Mouse (Mus musculus) CH12.LX (cell line): Measurements from ENCODE around the gene Ggnbp2. TPM values are rescaled to one million over a fixed set of nuclear protein-coding genes. Genes with fewer than 3 reads are reported as not detected.

Source experiments
- DNase-seq: peaks from one replicate; pipeline ENCODE4 v3.0.0-alpha.2; 2013; ENCODE audit errors: extremely low read depth
- H3K27ac ChIP-seq: 2 replicates; pipeline ENCODE4 v1.5.1; 2012; ENCODE audit warnings: low read depth, mild to moderate bottlenecking, control low read depth, moderate library complexity; ENCODE audit not compliant: insufficient read depth
- H3K27me3 ChIP-seq: replicated peaks from 2 replicates; pipeline ENCODE3; 2012; ENCODE audit warnings: inconsistent platforms
- H3K36me3 ChIP-seq, 2 experiments: replicated peaks in 1 of 2; 2 replicates each; pipeline versions ENCODE3 to v1.6.1; 2012; ENCODE audit warnings: inconsistent platforms in 1 of 2, low read length in 1 of 2, mild to moderate bottlenecking in 1 of 2, mixed read lengths in 1 of 2, moderate library complexity in 1 of 2; ENCODE audit not compliant: control insufficient read depth in 1 of 2, insufficient read depth in 1 of 2
- H3K4me1 ChIP-seq, 2 experiments: 2 replicates each; pipeline ENCODE4 v1.6.1; 2012; ENCODE audit warnings: inconsistent platforms in 1 of 2, moderate library complexity in 1 of 2; ENCODE audit not compliant: insufficient read depth in 2 of 2, control insufficient read depth in 1 of 2
- H3K4me2 ChIP-seq: 2 replicates; pipeline ENCODE4 v1.6.1; 2012; ENCODE audit warnings: low read depth, mild to moderate bottlenecking, control low read depth; ENCODE audit not compliant: poor library complexity, insufficient read depth, severe bottlenecking
- H3K4me3 ChIP-seq, 3 experiments: fragments of 150-350 bp in 1 of 3; sonication (generic) in 1 of 3; replicated peaks in 1 of 3; 2 replicates each; pipeline versions ENCODE3 to v1.5.1; 2011 to 2012; ENCODE audit warnings: low read depth in 2 of 3, low read length in 2 of 3, mild to moderate bottlenecking in 2 of 3, moderate library complexity in 2 of 3, control low read depth in 1 of 3, improper control_type of control experiment in 1 of 3, inconsistent platforms in 1 of 3, mixed read lengths in 1 of 3; ENCODE audit not compliant: poor library complexity in 1 of 3
- H3K79me2 ChIP-seq: replicated peaks from 2 replicates; pipeline ENCODE4 v1.6.1; 2012; ENCODE audit warnings: mild to moderate bottlenecking, moderate library complexity; ENCODE audit not compliant: control insufficient read depth, poor library complexity, insufficient read depth, severe bottlenecking; ENCODE audit errors: extremely low read depth
- H3K9ac ChIP-seq: 2 replicates; pipeline ENCODE4 v1.6.1; 2012; ENCODE audit warnings: low read depth, mild to moderate bottlenecking, control low read depth, moderate library complexity; ENCODE audit not compliant: insufficient read depth
- H3K9me3 ChIP-seq: replicated peaks from 2 replicates; pipeline ENCODE3; 2012; ENCODE audit warnings: low read length, inconsistent platforms, mixed read lengths
- BHLHE40 ChIP-seq: IDR thresholded peaks from 2 replicates; pipeline ENCODE4 v1.6.1; 2011; ENCODE audit warnings: mild to moderate bottlenecking, low read depth, low read length, improper control_type of control experiment
- CHD2 ChIP-seq: IDR thresholded peaks from 2 replicates; pipeline ENCODE4 v1.6.1; 2011; ENCODE audit warnings: low read length, improper control_type of control experiment
- CTCF ChIP-seq, 2 experiments: IDR thresholded peaks in 1 of 2; conservative IDR thresholded peaks in 1 of 2; 2 replicates each; pipeline ENCODE4 v1.5.1; 2011 to 2012; ENCODE audit warnings: low read depth in 2 of 2, low read length in 2 of 2, improper control_type of control experiment in 1 of 2, inconsistent platforms in 1 of 2, mild to moderate bottlenecking in 1 of 2, moderate library complexity in 1 of 2
- E2F4 ChIP-seq: IDR thresholded peaks from 2 replicates; pipeline ENCODE4 v1.6.1; 2011; ENCODE audit warnings: low read depth, low read length, improper control_type of control experiment; ENCODE audit not compliant: insufficient replicate concordance
- ELF1 ChIP-seq: IDR thresholded peaks from 2 replicates; pipeline ENCODE4 v1.6.1; 2014; ENCODE audit warnings: low read depth, mild to moderate bottlenecking, inconsistent platforms, low read length, improper control_type of control experiment
- ETS1 ChIP-seq: conservative IDR thresholded peaks from 2 replicates; pipeline ENCODE4 v1.6.1; 2012; ENCODE audit warnings: low read depth, mild to moderate bottlenecking, inconsistent platforms, low read length, improper control_type of control experiment, moderate library complexity
- GABPA ChIP-seq: IDR thresholded peaks from 2 replicates; pipeline ENCODE4 v1.6.1; 2012; ENCODE audit warnings: low read depth, low read length, improper control_type of control experiment, inconsistent platforms; ENCODE audit not compliant: insufficient replicate concordance
- HCFC1 ChIP-seq: IDR thresholded peaks from 2 replicates; pipeline ENCODE4 v1.6.1; 2012; ENCODE audit warnings: low read depth, mild to moderate bottlenecking, inconsistent platforms, low read length, improper control_type of control experiment
- IRF4 ChIP-seq: IDR thresholded peaks from 2 replicates; pipeline ENCODE4 v1.6.1; 2014; ENCODE audit warnings: low read depth, mild to moderate bottlenecking, inconsistent platforms, low read length, improper control_type of control experiment
- JUN ChIP-seq: IDR thresholded peaks from 2 replicates; pipeline ENCODE4 v1.6.1; 2011; ENCODE audit warnings: low read depth, mild to moderate bottlenecking, low read length, improper control_type of control experiment, moderate library complexity; ENCODE audit not compliant: insufficient read depth
- KAT2A ChIP-seq: IDR thresholded peaks from 2 replicates; pipeline ENCODE4 v1.6.1; 2012; ENCODE audit warnings: low read length, improper control_type of control experiment, inconsistent platforms; ENCODE audit not compliant: insufficient replicate concordance
- MAFK ChIP-seq: IDR thresholded peaks from 2 replicates; pipeline ENCODE4 v1.6.1; 2011; ENCODE audit warnings: low read length, improper control_type of control experiment; ENCODE audit not compliant: insufficient replicate concordance
- MAX ChIP-seq: IDR thresholded peaks from 2 replicates; pipeline ENCODE4 v1.6.1; 2011; ENCODE audit warnings: low read length, improper control_type of control experiment
- MAZ ChIP-seq: IDR thresholded peaks from 2 replicates; pipeline ENCODE4 v1.6.1; 2012; ENCODE audit warnings: low read depth, mild to moderate bottlenecking, inconsistent platforms, low read length, improper control_type of control experiment, moderate library complexity
- MXI1 ChIP-seq: IDR thresholded peaks from 2 replicates; pipeline ENCODE4 v1.6.1; 2011; ENCODE audit warnings: mild to moderate bottlenecking, low read depth, low read length, improper control_type of control experiment
- MYC ChIP-seq: IDR thresholded peaks from 2 replicates; pipeline ENCODE4 v1.6.1; 2011; ENCODE audit warnings: low read depth, mild to moderate bottlenecking, improper control_type of control experiment, low read length
- NRF1 ChIP-seq: IDR thresholded peaks from 2 replicates; pipeline ENCODE4 v1.6.1; 2014; ENCODE audit warnings: low read depth, mild to moderate bottlenecking, inconsistent platforms, low read length, improper control_type of control experiment, moderate library complexity
- POLR2A ChIP-seq: IDR thresholded peaks from 2 replicates; pipeline ENCODE4 v1.6.1; 2011; ENCODE audit warnings: low read depth, mild to moderate bottlenecking, improper control_type of control experiment, low read length
- RAD21 ChIP-seq: IDR thresholded peaks from 2 replicates; pipeline ENCODE4 v1.6.1; 2011; ENCODE audit warnings: low read depth, mild to moderate bottlenecking, low read length, improper control_type of control experiment, moderate library complexity
- TBP ChIP-seq: conservative IDR thresholded peaks from 2 replicates; pipeline ENCODE4 v1.6.1; 2011; ENCODE audit warnings: low read depth, low read length, improper control_type of control experiment
- ZC3H11A ChIP-seq: IDR thresholded peaks from 2 replicates; pipeline ENCODE4 v1.6.1; 2012; ENCODE audit warnings: low read depth, mild to moderate bottlenecking, inconsistent platforms, low read length, improper control_type of control experiment
- ZKSCAN1 ChIP-seq: IDR thresholded peaks from 2 replicates; pipeline ENCODE4 v1.6.1; 2012; ENCODE audit warnings: low read depth, inconsistent platforms, low read length, improper control_type of control experiment, borderline replicate concordance
- ZMIZ1 ChIP-seq: IDR thresholded peaks from 2 replicates; pipeline ENCODE4 v1.6.1; 2012; ENCODE audit warnings: low read depth, mild to moderate bottlenecking, inconsistent platforms, low read length, improper control_type of control experiment
- ZNF384 ChIP-seq: IDR thresholded peaks from 2 replicates; pipeline ENCODE4 v1.6.1; 2012; ENCODE audit warnings: low read depth, low read length, improper control_type of control experiment, inconsistent platforms
- dilution Hi-C: fragments of 300-500 bp; cut with MboI; formaldehyde crosslinking; loops from 2 replicates; pipeline ENCODE4 v1.14.3; 2020; ENCODE audit warnings: low sequenced_read_pairs; ENCODE audit not compliant: extremely low pct_unique_long_range_greater_than_20kb, extremely low pct_ligation_motif_present
- in situ Hi-C: fragments of 300-500 bp; cut with MboI; formaldehyde crosslinking; loops from 3 replicates; pipeline ENCODE4 v1.14.3; 2019; ENCODE audit warnings: low sequenced_read_pairs, low pct_ligation_motif_present, low pct_unique_long_range_greater_than_20kb, mixed read lengths
- polyA plus RNA-seq: library from polyadenylated mRNA; unstranded; fragments of >175 nt; gene quantifications from 2 replicates; pipeline ENCODE4 v1.2.1, GENCODE M21; 2012; ENCODE audit warnings: low read depth; ENCODE audit not compliant: insufficient read length
- total RNA-seq, 2 experiments: library from RNA; depleted of rRNA; stranded (reverse); fragments of 300-350 nt in 1 of 2; fragments of >200 nt in 1 of 2; gene quantifications; 2 replicates each; pipeline ENCODE4 v1.2.3; 2012 to 2014

Ggnbp2 gene
- total and polyA plus RNA-seq, 3 experiments: 70.9 to 125 (median 86.5) TPM

DNA sequence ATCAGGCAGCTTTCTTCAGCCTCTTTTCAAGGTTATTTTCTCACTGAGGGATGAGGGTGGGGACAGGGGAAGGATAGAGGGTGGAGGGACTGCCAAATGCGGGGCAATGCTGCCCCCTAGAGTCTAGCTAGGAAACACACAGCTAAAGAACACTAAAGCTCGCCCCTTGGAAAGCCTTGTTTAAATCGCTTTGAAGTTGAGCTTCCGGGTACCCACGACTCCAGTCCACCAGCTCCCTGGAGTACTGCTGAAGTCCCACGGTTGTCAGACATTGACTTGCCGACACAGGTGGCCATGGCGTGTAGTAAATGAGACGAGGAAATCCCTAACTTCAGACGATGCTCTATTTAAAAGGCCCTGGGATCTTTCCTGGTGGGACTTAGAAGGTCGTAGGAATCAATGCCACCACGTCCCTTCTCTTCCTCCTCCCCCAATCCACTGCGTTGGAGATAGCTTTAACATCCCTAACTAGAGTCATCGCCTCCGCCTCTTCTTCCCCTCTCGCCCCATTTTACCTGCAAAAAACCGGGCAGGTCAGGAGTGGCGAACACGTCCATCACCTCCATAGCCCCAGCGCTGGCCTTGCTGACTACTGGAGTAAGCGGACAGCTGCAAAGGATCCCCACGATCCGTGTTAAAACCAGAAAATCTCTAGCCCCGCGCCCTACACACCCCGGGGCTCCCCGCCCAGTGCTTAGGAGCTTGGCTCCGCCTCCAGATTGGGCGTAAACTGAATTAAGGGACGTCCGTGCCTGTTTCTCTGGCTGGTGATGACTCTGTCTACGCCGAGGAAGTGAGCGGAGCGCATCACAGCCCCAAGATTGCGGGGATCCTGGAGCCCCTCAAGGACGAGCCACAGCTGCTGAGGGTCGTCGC, 52.3 kb downstream of the Ggnbp2 start (continued):
- TF ChIP-seq HCFC1 (peak; percentile 24; the same call in 1 of the 2 replicates), BHLHE40 (no peak), CTCF (conservative IDR thresholded peaks at IDR 0.05 in 1 of 2, IDR thresholded peaks at IDR 0.05 in 1 of 2; ENCODE audit: low read depth in 2 of 2, low read length in 2 of 2) (peak; percentile 92 to 95), ZKSCAN1 (no peak), POLR2A (peak; percentile 78), MXI1 (0 out of 2 replicates have a peak, but pooled peaks have one; percentile 9), MAFK (no peak), IRF4 (peak; percentile 31; the same call in 1 of the 2 replicates), GABPA (no peak), JUN (no peak), ZMIZ1 (peak; percentile 67; the same call in 1 of the 2 replicates), MAX (no peak; the same call in 1 of the 2 replicates), NRF1 (no peak), ETS1 (no peak)

DNA sequence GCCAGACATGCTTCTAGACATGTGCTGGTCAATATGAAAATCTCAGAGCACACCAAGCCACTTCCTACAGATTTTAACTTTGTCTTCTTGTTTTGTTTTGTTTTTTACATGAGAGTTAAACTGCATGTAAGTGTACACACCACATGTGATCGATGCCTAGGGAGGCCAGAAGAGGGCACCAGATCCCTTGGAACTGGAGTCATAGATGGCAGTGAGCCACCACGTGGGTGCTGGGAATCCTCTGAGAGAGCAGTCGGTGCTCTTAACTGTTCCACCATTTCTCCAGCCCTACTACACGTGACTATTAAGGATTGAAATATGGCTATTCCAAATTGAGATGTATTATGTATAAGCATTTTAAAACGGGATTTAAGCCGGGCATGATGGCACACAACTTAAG, 53.3 kb downstream of the Ggnbp2 start:
- Histone ChIP-seq H3K27ac (no peak overlapping the region), H3K9ac (no peak overlapping the region), H3K79me2 (no peaks in the 10 kb centered on the region; the same call in 1 of the 2 replicates), H3K9me3 (peaks cover 5% of the 10 kb centered on the region), H3K4me3 (no peak overlapping the region), H3K4me2 (no peak overlapping the region), H3K36me3 (peaks cover 18 to 60% of the 10 kb centered on the region in 2 experiments), H3K27me3 (no peaks in the 10 kb centered on the region), H3K4me1 (peaks cover 4 to 41% of the 10 kb centered on the region in 2 experiments; a peak in 2 of 4 replicates)
- TF ChIP-seq RAD21 (peak; percentile 4), ELF1 (no peak), E2F4 (no peak), CTCF (conservative IDR thresholded peaks at IDR 0.05 in 1 of 2, IDR thresholded peaks at IDR 0.05 in 1 of 2; ENCODE audit: low read depth in 2 of 2, low read length in 2 of 2) (peak in 1 of 2 experiments; percentile 41; a peak in 2 of 4 replicates), MAX (0 out of 2 replicates have a peak, but pooled peaks have one; percentile 23), NRF1 (no peak), CHD2 (no peak), ZC3H11A (no peak), TBP (no peak), MAZ (no peak), MYC (peak; percentile 45; the same call in 1 of the 2 replicates), KAT2A (no peak), ETS1 (no peak), HCFC1 (no peak), ZNF384 (no peak), BHLHE40 (no peak)
- in situ Hi-C loops: loop anchor here (10.0 to 25.0 kb wide), 3 partner anchors 303 to 655 kb away; partner anchors contain the start of genes Aatf and Gm11437
- dilution Hi-C loops: no loop called here
- no peak for DNase-seq
